Mouse (Mus musculus) embryonic stem cell, embryonic (primary cell): ENCODE data around the gene Plaur.

Experiments used
- CTCF ChIA-PET, 4 experiments: fragments of 300-600 bp in 2 of 4; fragments of 350-600 bp in 2 of 4; sonication (Branson Sonifier 250); formaldehyde crosslinking; loops; one replicate each; lab custom pipeline; 2022; ENCODE audit warnings: inconsistent platforms in 2 of 4; lab: Charles Lee
- POLR2A ChIA-PET, 4 experiments: fragments of 300-600 bp in 2 of 4; fragments of 350-600 bp in 2 of 4; sonication (Branson Sonifier 250); formaldehyde crosslinking; loops; one replicate each; lab custom pipeline; 2022; ENCODE audit warnings: antibody characterized with exemption in 4 of 4, inconsistent platforms in 1 of 4; lab: Charles Lee

Gene Plaur

DNA sequence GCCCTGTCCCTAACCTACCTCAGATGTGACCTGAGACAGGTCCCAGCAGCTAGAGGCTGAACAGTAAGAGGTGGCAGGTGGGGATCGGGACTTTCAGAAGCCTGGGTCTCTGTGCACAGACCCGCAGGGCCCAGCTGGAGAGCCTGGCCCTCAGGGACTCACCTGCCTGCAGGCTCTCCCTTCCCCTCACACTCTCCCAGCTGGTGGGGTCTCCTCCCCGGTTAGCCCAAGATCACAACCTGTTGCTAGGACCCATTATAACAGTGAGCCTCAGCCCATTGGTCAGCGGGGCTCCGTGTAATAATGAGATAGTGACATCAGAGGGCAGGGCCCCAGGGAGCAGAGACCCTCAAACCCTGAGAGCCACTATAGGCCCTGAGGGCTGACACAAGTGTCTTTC lies 27.0 kb upstream of the Plaur start:
- POLR2A ChIA-PET = interaction anchor here in 3 of 4 experiments (0.6 to 2.1 kb wide), 12 partner anchors 9 to 72 kb away, joined by 3 to 8 read pairs (median 3); partner anchors contain the start of genes Plaur (in 1 of the 3) and Zfp428 (in 1 of the 3)
- CTCF ChIA-PET = interaction anchor here in 3 of 4 experiments (0.6 to 0.8 kb wide), 7 partner anchors 11 to 596 kb away, joined by 5 to 9 read pairs (median 7); no protein-coding TSS in a partner anchor

DNA sequence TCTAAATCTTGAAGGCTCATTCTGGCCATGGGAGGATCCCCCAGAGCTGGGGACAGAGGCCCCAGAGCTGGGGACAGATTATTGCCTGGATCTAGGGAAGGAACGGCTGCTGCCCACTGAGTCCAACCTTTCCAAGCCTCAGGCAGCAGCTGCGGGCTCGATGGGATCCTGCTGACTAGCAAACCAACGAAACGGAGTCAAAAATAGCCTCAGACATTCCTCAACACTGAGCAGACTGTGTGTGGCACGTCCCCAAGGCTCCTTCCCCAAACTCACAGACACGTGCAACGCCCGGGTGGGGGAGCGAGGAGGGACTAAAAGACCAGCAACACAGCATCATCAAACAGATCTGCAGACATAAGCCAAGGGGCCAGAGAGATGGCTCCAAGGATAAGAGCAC lies 24.3 kb upstream of the Plaur start:
- CTCF ChIA-PET = interaction anchor here in 3 of 4 experiments (0.6 to 2.1 kb wide), 7 partner anchors 8 to 183 kb away, joined by 3 to 8 read pairs (median 3); partner anchors contain the start of gene Zfp108 (in 1 of the 3)
- POLR2A ChIA-PET = interaction anchor here in 3 of 4 experiments (0.6 to 1.1 kb wide), 6 partner anchors 15 to 161 kb away, joined by 3 to 6 read pairs (median 3); partner anchors contain the start of gene Smg9 (in 1 of the 3)

- POLR2A ChIA-PET = interaction anchor here in 2 of 4 experiments (0.9 to 1.1 kb wide), 2 partner anchors 10 to 39 kb away, joined by 3 read pairs; partner anchors contain the start of gene Smg9 (in 1 of the 2)
- CTCF ChIA-PET = interaction anchor here (0.6 to 9.2 kb wide), 7 partner anchors 9 to 80 kb away, joined by 3 to 117 read pairs (median 3); no protein-coding TSS in a partner anchor
Observed at GRCm38 (mm10) chr7:24439191-24439590, 23.1 kb upstream of the Plaur start.

- ChIA-PET POLR2A (interaction anchor here in 1 of 4 experiments (0.9 kb wide), 1 partner anchor 10 kb away, joined by 3 read pairs; no protein-coding TSS in a partner anchor), CTCF (interaction anchor here in 2 of 4 experiments (0.6 to 9.2 kb wide), 2 partner anchors 33 to 79 kb away, joined by 3 to 117 read pairs; no protein-coding TSS in a partner anchor)
Observed at GRCm38 (mm10) chr7:24439891-24440290, 22.4 kb upstream of the Plaur start.

- ChIA-PET POLR2A (interaction anchor here (0.7 to 2.1 kb wide), 20 partner anchors 9 to 64 kb away, joined by 3 to 9 read pairs (median 4); partner anchors contain the start of genes Plaur (in 3 of the 4) and Smg9 (in 2 of the 4)), CTCF (interaction anchor here (0.5 to 9.2 kb wide), 103 partner anchors 8 to 652 kb away, joined by 3 to 117 read pairs (median 4); partner anchors contain the start of genes Irgc1 (in 3 of the 4), Plaur (in 3 of the 4), Cadm4 (in 2 of the 4) and Smg9 (in 2 of the 4))
Observed at GRCm38 (mm10) chr7:24441785-24442184, 20.5 kb upstream of the Plaur start.

GRCm38 (mm10) chr7:24442313-24442712 lies 20.0 kb upstream of the Plaur start:
- CTCF ChIA-PET = interaction anchor here (0.5 to 9.2 kb wide), 100 partner anchors 8 to 652 kb away, joined by 3 to 117 read pairs (median 4); partner anchors contain the start of genes Irgc1 (in 3 of the 4), Plaur (in 3 of the 4), Cadm4 (in 2 of the 4) and Smg9 (in 2 of the 4)
- POLR2A ChIA-PET = interaction anchor here (0.7 to 2.1 kb wide), 20 partner anchors 8 to 64 kb away, joined by 3 to 9 read pairs (median 4); partner anchors contain the start of genes Plaur (in 3 of the 4) and Smg9 (in 2 of the 4)

DNA sequence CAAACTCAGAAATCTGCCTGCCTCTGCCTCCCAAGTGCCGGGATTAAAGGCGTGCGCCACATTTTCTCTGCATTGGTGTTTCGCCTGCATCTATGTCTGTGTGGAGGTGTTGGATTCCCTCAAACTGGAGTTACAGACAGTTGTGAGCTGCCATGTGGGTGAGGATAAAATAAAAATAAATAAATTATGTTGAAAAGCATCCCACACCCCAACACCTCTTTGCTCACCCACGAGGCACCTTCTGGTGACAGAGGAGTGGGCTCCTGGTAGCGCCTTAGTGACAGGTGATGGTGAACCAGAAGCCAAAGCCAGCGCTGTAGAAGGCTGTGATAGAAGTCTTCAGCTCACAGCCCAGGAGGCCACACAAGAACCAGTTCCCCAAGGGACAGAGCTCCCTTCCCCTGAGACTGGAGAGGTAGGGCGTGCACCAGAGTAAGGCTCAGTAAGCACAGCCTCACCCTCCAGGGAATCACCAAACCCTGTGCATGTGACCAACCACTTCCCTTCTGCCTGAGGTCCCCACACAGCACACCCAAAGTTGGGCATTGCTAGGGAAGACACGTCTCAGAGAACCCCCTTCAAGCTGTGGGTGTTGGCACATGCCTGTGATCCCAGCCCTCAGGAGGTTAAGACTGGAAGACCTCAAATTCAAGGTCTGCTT lies 16.9 kb upstream of the Plaur start:
- CTCF ChIA-PET = interaction anchor here (0.5 to 9.2 kb wide), 10 partner anchors 12 to 592 kb away, joined by 3 to 117 read pairs (median 4); partner anchors contain the start of genes Cadm4 (in 1 of the 4) and Plaur (in 1 of the 4)
- POLR2A ChIA-PET = interaction anchor here in 2 of 4 experiments (0.6 to 2.5 kb wide), 7 partner anchors 9 to 46 kb away, joined by 3 to 13 read pairs (median 3); partner anchors contain the start of gene Smg9 (in 1 of the 2)

- ChIA-PET POLR2A (interaction anchor here in 2 of 4 experiments (1.0 to 2.8 kb wide), 7 partner anchors 11 to 59 kb away, joined by 3 to 13 read pairs (median 3); no protein-coding TSS in a partner anchor), CTCF (interaction anchor here (0.6 to 9.2 kb wide), 11 partner anchors 11 to 659 kb away, joined by 3 to 117 read pairs (median 4); partner anchors contain the start of genes Cadm4 (in 1 of the 4), Plaur (in 1 of the 4) and Smg9 (in 1 of the 4))
Observed at GRCm38 (mm10) chr7:24446697-24447340, 15.5 kb upstream of the Plaur start.

DNA sequence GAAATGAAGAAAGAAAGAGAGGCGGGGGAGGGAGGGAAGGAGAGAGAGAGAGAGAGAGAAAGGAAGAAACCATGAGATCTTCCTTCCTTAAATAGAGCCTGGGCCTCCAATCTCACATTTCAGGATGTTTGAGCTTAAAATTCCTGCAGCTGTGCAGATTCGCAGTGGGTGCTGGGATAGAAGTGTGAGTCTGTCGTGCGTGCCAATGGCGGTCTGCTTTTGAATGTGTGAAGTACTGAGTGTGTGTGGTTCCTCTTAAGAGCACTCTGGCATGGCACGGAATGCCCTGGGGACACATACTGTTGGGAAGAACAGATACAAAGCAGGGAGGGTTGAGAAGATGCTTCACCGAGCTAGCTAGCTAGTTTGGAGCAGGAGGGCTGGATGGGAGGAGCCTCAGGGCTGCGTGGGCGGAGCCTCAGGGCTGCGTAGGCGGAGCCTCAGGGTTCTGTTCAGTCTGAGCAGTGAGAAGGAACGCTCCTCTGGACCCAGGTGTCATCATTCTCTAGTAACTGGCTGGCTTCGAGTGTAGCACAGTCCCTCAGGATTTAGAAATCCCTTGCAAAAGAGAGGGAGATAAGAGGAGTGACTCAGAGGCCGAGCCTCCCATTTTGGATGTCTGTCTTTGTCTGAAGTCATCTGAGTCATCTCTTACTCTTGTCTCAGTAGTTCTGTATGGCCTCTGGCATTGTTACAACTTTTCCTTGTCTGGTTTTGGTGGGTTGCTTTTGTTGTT lies 13.3 kb upstream of the Plaur start:
- ChIA-PET CTCF (interaction anchor here in 2 of 4 experiments (0.6 to 9.2 kb wide), 5 partner anchors 8 to 658 kb away, joined by 3 to 117 read pairs (median 7); no protein-coding TSS in a partner anchor), POLR2A (interaction anchor here in 3 of 4 experiments (0.5 to 2.8 kb wide), 6 partner anchors 8 to 107 kb away, joined by 3 to 10 read pairs (median 4); partner anchors contain the start of gene Plaur (in 1 of the 3))

GRCm38 (mm10) chr7:24450585-24451017 lies 11.7 kb upstream of the Plaur start:
- CTCF ChIA-PET = interaction anchor here (0.6 to 4.0 kb wide), 6 partner anchors 9 to 25 kb away, joined by 3 to 23 read pairs (median 5); no protein-coding TSS in a partner anchor
- POLR2A ChIA-PET = interaction anchor here in 3 of 4 experiments (0.7 to 4.5 kb wide), 10 partner anchors 9 to 75 kb away, joined by 3 to 25 read pairs (median 4); partner anchors contain the start of gene Plaur (in 2 of the 3)

- ChIA-PET CTCF (interaction anchor here (0.9 to 4.0 kb wide), 8 partner anchors 10 to 22 kb away, joined by 3 to 23 read pairs (median 8); no protein-coding TSS in a partner anchor), POLR2A (interaction anchor here in 3 of 4 experiments (0.6 to 4.5 kb wide), 12 partner anchors 9 to 168 kb away, joined by 3 to 25 read pairs (median 4); partner anchors contain the start of genes Plaur (in 2 of the 3), Irgq (in 1 of the 3) and Zfp428 (in 1 of the 3))
Observed at GRCm38 (mm10) chr7:24451855-24452311, 10.4 kb upstream of the Plaur start, which contains the start of gene Irgc1. Irgc1 (minus strand) TSS chr7:24452297.

DNA sequence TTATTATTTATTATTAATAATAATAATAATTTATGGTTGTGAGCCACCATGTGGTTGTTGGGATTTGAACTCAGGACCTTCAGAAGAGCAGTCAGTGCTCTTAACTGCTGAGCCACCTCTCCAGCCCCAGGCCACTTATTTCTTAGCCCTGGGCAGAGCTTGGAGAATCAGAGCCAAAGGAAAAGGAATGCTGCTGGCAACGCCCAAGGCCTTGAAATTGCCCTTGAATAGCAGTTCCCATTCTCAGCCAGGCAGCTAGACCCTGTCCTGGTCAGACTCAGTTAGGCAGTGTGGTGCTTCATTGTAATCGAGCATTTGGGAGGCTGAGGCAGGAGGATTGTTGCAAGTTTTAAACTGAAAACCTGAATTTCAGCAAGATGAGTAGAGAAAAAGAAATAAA lies 8.1 kb upstream of the Plaur start:
- POLR2A ChIA-PET = interaction anchor here (0.5 to 4.5 kb wide), 11 partner anchors 8 to 148 kb away, joined by 3 to 25 read pairs (median 3); partner anchors contain the start of genes Plaur (in 2 of the 4) and Zfp428 (in 1 of the 4)
- CTCF ChIA-PET = interaction anchor here in 1 of 4 experiments (0.9 to 1.4 kb wide), 2 partner anchors 12 to 19 kb away, joined by 3 read pairs; no protein-coding TSS in a partner anchor

DNA sequence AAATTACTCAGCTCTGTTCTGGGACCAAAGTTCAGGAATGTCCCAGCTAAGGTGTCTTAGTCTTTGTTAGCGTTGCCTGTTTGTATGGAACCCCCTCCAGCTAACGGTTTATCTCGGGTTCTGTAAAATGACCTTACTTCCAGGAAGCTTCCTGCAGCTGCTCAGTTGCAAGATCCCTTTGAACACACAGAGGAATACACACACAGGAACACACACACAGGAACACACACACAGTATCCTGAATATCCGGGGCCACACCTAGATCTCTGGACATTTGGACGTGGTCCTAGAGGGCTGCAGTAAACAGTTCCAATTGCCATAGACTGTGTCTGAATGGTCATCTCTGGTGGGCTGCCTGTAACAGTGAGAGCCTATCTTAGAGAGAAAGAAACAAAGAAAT lies 6.6 kb upstream of the Plaur start:
- ChIA-PET POLR2A (interaction anchor here in 2 of 4 experiments (0.6 to 2.4 kb wide), 3 partner anchors 33 to 386 kb away, joined by 3 to 7 read pairs (median 6); no protein-coding TSS in a partner anchor), CTCF (interaction anchor here in 2 of 4 experiments (0.7 to 0.9 kb wide), 2 partner anchors 14 to 357 kb away, joined by 4 read pairs; no protein-coding TSS in a partner anchor)

DNA sequence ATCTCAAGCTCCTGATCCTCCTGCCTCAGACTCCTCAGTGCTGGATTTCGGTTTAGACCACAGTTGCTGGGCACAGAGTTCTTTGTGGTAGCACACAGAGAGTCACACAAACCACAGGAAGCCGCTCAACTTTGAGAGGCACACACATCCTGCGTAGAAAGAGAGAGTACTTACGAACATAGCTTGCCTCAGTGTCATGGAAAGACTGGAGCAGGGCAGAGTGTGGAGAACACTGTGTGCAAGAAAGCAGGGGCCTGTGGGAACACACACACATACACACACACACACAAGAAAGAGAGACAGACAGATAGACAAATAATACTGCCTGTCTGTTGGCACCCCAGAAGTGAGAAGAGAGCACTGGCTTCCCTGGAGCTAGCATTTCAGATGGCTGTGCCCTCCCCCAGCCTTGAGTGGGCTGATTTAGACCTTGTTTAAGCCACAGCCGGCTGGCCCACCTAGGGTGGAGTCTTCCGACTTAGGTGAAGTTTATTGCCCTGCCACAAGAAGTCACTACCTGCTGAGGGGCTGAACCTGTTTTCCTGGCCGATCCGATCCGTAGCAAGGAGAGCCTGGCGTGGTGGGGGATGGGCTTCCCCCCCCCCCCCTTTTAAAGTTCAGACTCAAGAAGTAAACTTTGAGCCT lies 4.4 kb upstream of the Plaur start:
- ChIA-PET CTCF (interaction anchor here in 3 of 4 experiments (0.6 to 2.5 kb wide), 19 partner anchors 10 to 192 kb away, joined by 3 to 24 read pairs (median 4); no protein-coding TSS in a partner anchor), POLR2A (interaction anchor here (0.6 to 2.4 kb wide), 39 partner anchors 9 to 1795 kb away, joined by 3 to 15 read pairs (median 4); partner anchors contain the start of genes Smg9 (in 2 of the 4), Cadm4 (in 1 of the 4), Rps19 (in 1 of the 4) and Zfp428 (in 1 of the 4))

- POLR2A ChIA-PET = interaction anchor here in 3 of 4 experiments (0.8 to 4.7 kb wide), 15 partner anchors 7 to 394 kb away, joined by 3 to 25 read pairs (median 5); partner anchors contain the start of genes Zfp428 (in 2 of the 3), Irgc1 (in 1 of the 3) and Smg9 (in 1 of the 3)
- CTCF ChIA-PET = interaction anchor here (1.1 to 6.9 kb wide), 7 partner anchors 14 to 183 kb away, joined by 3 to 61 read pairs (median 6); no protein-coding TSS in a partner anchor
Observed at GRCm38 (mm10) chr7:24459440-24459839, 2.8 kb upstream of the Plaur start.
